Mouse (Mus musculus): ENCODE measurements around the gene Abtb2. TPM values are rescaled to one million over a fixed set of nuclear protein-coding genes. Genes with fewer than 3 reads are reported as not detected.

Abtb2 gene
- total and polyA plus RNA-seq, 2 experiments from 2014 or later = 12.3 to 45.9 TPM

GRCm38 (mm10) chr2:103731423-103731822 is 165.3 kb downstream of the Abtb2 start:
- ATAC-seq (ENCODE audit: insufficient read depth, low read depth) (no peak), DNase-seq (ENCODE audit: low spot score) (no peak)
- Histone ChIP-seq H3K4me2 (ENCODE audit: low read depth, low read length) (no peak overlapping the region), H3K9ac (replicated peaks; ENCODE audit: low read depth, low read length) (no peak overlapping the region), H3K27me3 (ENCODE audit: control insufficient read depth, insufficient read depth, low read length) (no peaks in the 10 kb centered on the region), H3K4me3 (ENCODE audit: low read depth, low read length) (no peak overlapping the region), H3K4me1 (ENCODE audit: control insufficient read depth, insufficient read depth) (no peaks in the 10 kb centered on the region), H3K9me3 (replicated peaks; ENCODE audit: control insufficient read depth, low read length) (no peaks in the 10 kb centered on the region), H3K27ac (ENCODE audit: low read depth) (no peak overlapping the region), H3K36me3 (replicated peaks; ENCODE audit: control insufficient read depth, insufficient read depth, low read length) (peaks cover 72% of the 10 kb centered on the region)
- whole genome bisulfite sequencing = 86% methylated on average over 6 of the region's 6 CpGs
- no peak for TF ChIP-seq EP300 (IDR thresholded peaks at IDR 0.05; ENCODE audit: low read depth)
- TF ChIP-seq CTCF (IDR thresholded peaks at IDR 0.05; ENCODE audit: low read depth) = no peak

- H3K9ac ChIP-seq (replicated peaks; ENCODE audit: low read depth, low read length) = no peak overlapping the region
- no peak overlapping the region for H3K27ac ChIP-seq (ENCODE audit: low read depth)
- H3K4me1 ChIP-seq (ENCODE audit: control insufficient read depth, insufficient read depth) = no peaks in the 10 kb centered on the region
- no peak overlapping the region for H3K4me3 ChIP-seq (ENCODE audit: low read depth, low read length)
- H3K4me2 ChIP-seq (ENCODE audit: low read depth, low read length) = no peak overlapping the region
- DNase-seq (ENCODE audit: low spot score) = no peak
- no peaks in the 10 kb centered on the region for H3K9me3 ChIP-seq (replicated peaks; ENCODE audit: control insufficient read depth, low read length)
- peaks cover 26% of the 10 kb centered on the region for H3K36me3 ChIP-seq (replicated peaks; ENCODE audit: control insufficient read depth, insufficient read depth, low read length)
- no peak for ATAC-seq (ENCODE audit: insufficient read depth, low read depth)
- WGBS = 94% methylated on average over 6 of the region's 6 CpGs
- no peaks in the 10 kb centered on the region for H3K27me3 ChIP-seq (ENCODE audit: control insufficient read depth, insufficient read depth, low read length)
- TF ChIP-seq CTCF (IDR thresholded peaks at IDR 0.05; ENCODE audit: low read depth) (no peak), EP300 (IDR thresholded peaks at IDR 0.05; ENCODE audit: low read depth) (no peak)
These were observed 176.7 kb downstream of the Abtb2 start for GRCm38 (mm10) chr2:103742821-103743220.

- Histone ChIP-seq H3K4me2 (ENCODE audit: low read depth, low read length) (no peak overlapping the region), H3K27me3 (ENCODE audit: control insufficient read depth, insufficient read depth, low read length) (no peaks in the 10 kb centered on the region), H3K9ac (replicated peaks; ENCODE audit: low read depth, low read length) (no peak overlapping the region), H3K36me3 (replicated peaks; ENCODE audit: control insufficient read depth, insufficient read depth, low read length) (peaks cover 32% of the 10 kb centered on the region), H3K4me1 (ENCODE audit: control insufficient read depth, insufficient read depth) (no peaks in the 10 kb centered on the region), H3K4me3 (ENCODE audit: low read depth, low read length) (no peak overlapping the region), H3K9me3 (replicated peaks; ENCODE audit: control insufficient read depth, low read length) (no peaks in the 10 kb centered on the region), H3K27ac (ENCODE audit: low read depth) (no peak overlapping the region)
- TF ChIP-seq EP300 (IDR thresholded peaks at IDR 0.05; ENCODE audit: low read depth) (no peak), CTCF (IDR thresholded peaks at IDR 0.05; ENCODE audit: low read depth) (no peak)
- ATAC-seq (ENCODE audit: insufficient read depth, low read depth) (no peak), DNase-seq (ENCODE audit: low spot score) (no peak)
- WGBS = 92% methylated on average over 2 of the region's 2 CpGs
These were observed 177.4 kb downstream of the Abtb2 start for GRCm38 (mm10) chr2:103743536-103743935.

GRCm38 (mm10) chr2:103743988-103744387 is 177.9 kb downstream of the Abtb2 start:
- H3K9me3 ChIP-seq (replicated peaks; ENCODE audit: control insufficient read depth, low read length) = no peaks in the 10 kb centered on the region
- H3K9ac ChIP-seq (replicated peaks; ENCODE audit: low read depth, low read length) = no peak overlapping the region
- DNase-seq (ENCODE audit: low spot score) = peak; percentile 35
- H3K36me3 ChIP-seq (replicated peaks; ENCODE audit: control insufficient read depth, insufficient read depth, low read length) = peaks cover 35% of the 10 kb centered on the region
- H3K4me1 ChIP-seq (ENCODE audit: control insufficient read depth, insufficient read depth) = no peaks in the 10 kb centered on the region
- no peak for ATAC-seq (ENCODE audit: insufficient read depth, low read depth)
- peak; percentile 83 for TF ChIP-seq CTCF (IDR thresholded peaks at IDR 0.05; ENCODE audit: low read depth)
- no peak for TF ChIP-seq EP300 (IDR thresholded peaks at IDR 0.05; ENCODE audit: low read depth)
- no peaks in the 10 kb centered on the region for H3K27me3 ChIP-seq (ENCODE audit: control insufficient read depth, insufficient read depth, low read length)
- H3K4me2 ChIP-seq (ENCODE audit: low read depth, low read length) = no peak overlapping the region
- H3K27ac ChIP-seq (ENCODE audit: low read depth) = no peak overlapping the region
- no peak overlapping the region for H3K4me3 ChIP-seq (ENCODE audit: low read depth, low read length)
- WGBS = 78% methylated on average over 7 of the region's 7 CpGs

- ATAC-seq (ENCODE audit: insufficient read depth, low read depth) = no peak
- Histone ChIP-seq H3K9ac (replicated peaks; ENCODE audit: low read depth, low read length) (no peak overlapping the region), H3K27me3 (ENCODE audit: control insufficient read depth, insufficient read depth, low read length) (no peaks in the 10 kb centered on the region), H3K4me1 (ENCODE audit: control insufficient read depth, insufficient read depth) (no peaks in the 10 kb centered on the region), H3K36me3 (replicated peaks; ENCODE audit: control insufficient read depth, insufficient read depth, low read length) (peaks cover 43% of the 10 kb centered on the region), H3K4me3 (ENCODE audit: low read depth, low read length) (no peak overlapping the region), H3K27ac (ENCODE audit: low read depth) (no peak overlapping the region), H3K9me3 (replicated peaks; ENCODE audit: control insufficient read depth, low read length) (no peaks in the 10 kb centered on the region), H3K4me2 (ENCODE audit: low read depth, low read length) (no peak overlapping the region)
- DNase-seq (ENCODE audit: low spot score) = no peak
- TF ChIP-seq CTCF (IDR thresholded peaks at IDR 0.05; ENCODE audit: low read depth) (no peak), EP300 (IDR thresholded peaks at IDR 0.05; ENCODE audit: low read depth) (no peak)
- WGBS = 76% methylated on average over 5 of the region's 5 CpGs
These were observed 179.4 kb downstream of the Abtb2 start for GRCm38 (mm10) chr2:103745481-103745880.

GRCm38 (mm10) chr2:103746096-103746495 is 180.0 kb downstream of the Abtb2 start:
- WGBS = 73% methylated on average over 2 of the region's 2 CpGs
- ATAC-seq (ENCODE audit: insufficient read depth, low read depth) (no peak), DNase-seq (ENCODE audit: low spot score) (no peak)
- Histone ChIP-seq H3K4me1 (ENCODE audit: control insufficient read depth, insufficient read depth) (no peaks in the 10 kb centered on the region), H3K4me3 (ENCODE audit: low read depth, low read length) (no peak overlapping the region), H3K27me3 (ENCODE audit: control insufficient read depth, insufficient read depth, low read length) (no peaks in the 10 kb centered on the region), H3K9me3 (replicated peaks; ENCODE audit: control insufficient read depth, low read length) (no peaks in the 10 kb centered on the region), H3K36me3 (replicated peaks; ENCODE audit: control insufficient read depth, insufficient read depth, low read length) (peaks cover 47% of the 10 kb centered on the region), H3K9ac (replicated peaks; ENCODE audit: low read depth, low read length) (no peak overlapping the region), H3K4me2 (ENCODE audit: low read depth, low read length) (no peak overlapping the region), H3K27ac (ENCODE audit: low read depth) (no peak overlapping the region)
- TF ChIP-seq CTCF (IDR thresholded peaks at IDR 0.05; ENCODE audit: low read depth) (no peak), EP300 (IDR thresholded peaks at IDR 0.05; ENCODE audit: low read depth) (no peak)
